Mouse (Mus musculus): ENCODE results near the gene S100a8. TPM values are rescaled to one million over a fixed set of nuclear protein-coding genes. Genes with fewer than 3 reads are reported as not detected.

S100a8 gene
- 2.2 TPM for polyA plus RNA-seq (2014; fragmentation: Illumina TruSeq; extraction: RNeasy Lipid Tissue Mini Kit (QIAGEN cat#74804); ENCODE audit: low read depth, low replicate concordance)

GRCm38 (mm10) chr3:90668846-90669245 is at the start of gene S100a8:
TSS of gene S100a8 (plus strand) at chr3:90668978.

GRCm38 (mm10) chr3:90653717-90654116 is 15.1 kb upstream of the S100a8 start, which contains the start of gene S100a7a:
TSS of gene S100a7a (plus strand) at chr3:90654017.

DNA sequence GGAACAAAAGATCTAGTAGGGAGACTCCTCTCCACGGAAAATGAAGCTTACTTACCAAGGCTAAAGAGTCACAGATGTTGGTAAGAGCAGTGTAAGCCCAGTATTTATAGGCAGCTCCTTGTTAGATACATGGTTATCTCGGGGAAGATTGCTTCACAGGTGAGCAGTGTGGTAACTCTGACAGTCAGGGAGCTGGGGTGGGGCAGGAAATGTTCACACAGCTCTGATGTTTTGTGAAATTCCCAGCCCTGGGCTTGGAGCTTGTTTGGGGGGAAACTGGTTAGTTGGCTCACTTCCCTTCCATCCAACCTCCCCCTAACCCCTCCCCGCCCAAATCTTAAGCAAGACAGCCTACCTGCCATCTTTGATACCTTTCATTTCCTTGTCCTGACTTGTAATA is 26.8 kb downstream of the S100a8 start, which contains the start of gene S100a9:
Gene S100a9, minus strand, starts transcription at position 109 of the 400 bp plus-strand sequence.

Other genes starting within 250 kb of the S100a8 start
- 10.3 TPM for gene Ints3, start 235.4 kb upstream of the S100a8 start, polyA plus RNA-seq (2014; fragmentation: Illumina TruSeq; extraction: RNeasy Lipid Tissue Mini Kit (QIAGEN cat#74804); ENCODE audit: low read depth, low replicate concordance)
- gene Npr1, start 203.1 kb upstream of the S100a8 start, polyA plus RNA-seq (2014; fragmentation: Illumina TruSeq; extraction: RNeasy Lipid Tissue Mini Kit (QIAGEN cat#74804); ENCODE audit: low read depth, low replicate concordance) = 16.3 TPM
- gene Ilf2, start 192.9 kb upstream of the S100a8 start, polyA plus RNA-seq (2014; fragmentation: Illumina TruSeq; extraction: RNeasy Lipid Tissue Mini Kit (QIAGEN cat#74804); ENCODE audit: low read depth, low replicate concordance) = 49.2 TPM
- 60.7 TPM for gene Snapin, start 177.9 kb upstream of the S100a8 start, polyA plus RNA-seq (2014; fragmentation: Illumina TruSeq; extraction: RNeasy Lipid Tissue Mini Kit (QIAGEN cat#74804); ENCODE audit: low read depth, low replicate concordance)
- gene Chtop, start 159.5 kb upstream of the S100a8 start, polyA plus RNA-seq (2014; fragmentation: Illumina TruSeq; extraction: RNeasy Lipid Tissue Mini Kit (QIAGEN cat#74804); ENCODE audit: low read depth, low replicate concordance) = 113 TPM
- gene S100a1, start 154.6 kb upstream of the S100a8 start, polyA plus RNA-seq (2014; fragmentation: Illumina TruSeq; extraction: RNeasy Lipid Tissue Mini Kit (QIAGEN cat#74804); ENCODE audit: low read depth, low replicate concordance) = 244 TPM
- 9.5 TPM for gene S100a13, start 154.5 kb upstream of the S100a8 start, polyA plus RNA-seq (2014; fragmentation: Illumina TruSeq; extraction: RNeasy Lipid Tissue Mini Kit (QIAGEN cat#74804); ENCODE audit: low read depth, low replicate concordance)
- not detected for gene S100a14, start 142.1 kb upstream of the S100a8 start, polyA plus RNA-seq (2014; fragmentation: Illumina TruSeq; extraction: RNeasy Lipid Tissue Mini Kit (QIAGEN cat#74804); ENCODE audit: low read depth, low replicate concordance)
- gene S100a16, start 131.7 kb upstream of the S100a8 start, polyA plus RNA-seq (2014; fragmentation: Illumina TruSeq; extraction: RNeasy Lipid Tissue Mini Kit (QIAGEN cat#74804); ENCODE audit: low read depth, low replicate concordance) = 42.3 TPM
- not detected for gene S100a3, start 108.4 kb upstream of the S100a8 start, polyA plus RNA-seq (2014; fragmentation: Illumina TruSeq; extraction: RNeasy Lipid Tissue Mini Kit (QIAGEN cat#74804); ENCODE audit: low read depth, low replicate concordance)
- not detected for gene S100a2, start 78.7 kb upstream of the S100a8 start, polyA plus RNA-seq (2014; fragmentation: Illumina TruSeq; extraction: RNeasy Lipid Tissue Mini Kit (QIAGEN cat#74804); ENCODE audit: low read depth, low replicate concordance)
- not detected for gene Gm42674, start 67.1 kb upstream of the S100a8 start, polyA plus RNA-seq (2014; fragmentation: Illumina TruSeq; extraction: RNeasy Lipid Tissue Mini Kit (QIAGEN cat#74804); ENCODE audit: low read depth, low replicate concordance)
- 4.2 TPM for gene S100a4, start 65.2 kb upstream of the S100a8 start, polyA plus RNA-seq (2014; fragmentation: Illumina TruSeq; extraction: RNeasy Lipid Tissue Mini Kit (QIAGEN cat#74804); ENCODE audit: low read depth, low replicate concordance)
- not detected for gene S100a5, start 60.5 kb upstream of the S100a8 start, polyA plus RNA-seq (2014; fragmentation: Illumina TruSeq; extraction: RNeasy Lipid Tissue Mini Kit (QIAGEN cat#74804); ENCODE audit: low read depth, low replicate concordance)
- 28.2 TPM for gene S100a6, start 56.1 kb upstream of the S100a8 start, polyA plus RNA-seq (2014; fragmentation: Illumina TruSeq; extraction: RNeasy Lipid Tissue Mini Kit (QIAGEN cat#74804); ENCODE audit: low read depth, low replicate concordance)
- not detected for gene S100a7a, start 15.0 kb upstream of the S100a8 start, polyA plus RNA-seq (2014; fragmentation: Illumina TruSeq; extraction: RNeasy Lipid Tissue Mini Kit (QIAGEN cat#74804); ENCODE audit: low read depth, low replicate concordance)
- gene S100a9, start 26.7 kb downstream of the S100a8 start, polyA plus RNA-seq (2014; fragmentation: Illumina TruSeq; extraction: RNeasy Lipid Tissue Mini Kit (QIAGEN cat#74804); ENCODE audit: low read depth, low replicate concordance) = not detected
- gene Pglyrp4, start 57.9 kb downstream of the S100a8 start, polyA plus RNA-seq (2014; fragmentation: Illumina TruSeq; extraction: RNeasy Lipid Tissue Mini Kit (QIAGEN cat#74804); ENCODE audit: low read depth, low replicate concordance) = not detected
- not detected for gene Gm5849, start 108.9 kb downstream of the S100a8 start, polyA plus RNA-seq (2014; fragmentation: Illumina TruSeq; extraction: RNeasy Lipid Tissue Mini Kit (QIAGEN cat#74804); ENCODE audit: low read depth, low replicate concordance)

Measured in kidney, adult 10 weeks (tissue).